Mouse (Mus musculus): ENCODE measurements around the gene Arsb. TPM values are rescaled to one million over a fixed set of nuclear protein-coding genes. Genes with fewer than 3 reads are reported as not detected.

Gene Arsb
- total and polyA plus RNA-seq, 2 experiments from 2014 or later: 13.6 to 16.3 TPM

- H3K9ac ChIP-seq: no peak overlapping the region
- no peak overlapping the region for H3K27ac ChIP-seq (ENCODE audit: low read depth, low read length)
- ATAC-seq (no peak), DNase-seq (no peak)
- H3K4me3 ChIP-seq (ENCODE audit: low read depth, low read length): no peak overlapping the region
- H3K36me3 ChIP-seq (ENCODE audit: insufficient read depth): no peaks in the 10 kb centered on the region
- no peaks in the 10 kb centered on the region for H3K4me1 ChIP-seq (ENCODE audit: insufficient read depth)
- H3K9me3 ChIP-seq (ENCODE audit: low read length): no peaks in the 10 kb centered on the region
- TF ChIP-seq CTCF (IDR thresholded peaks at IDR 0.05; ENCODE audit: low read depth): no peak
- WGBS: 93% methylated on average over 12 of the region's 12 CpGs
- H3K4me2 ChIP-seq (ENCODE audit: low read depth): no peak overlapping the region
- H3K27me3 ChIP-seq (ENCODE audit: insufficient read depth, low read length): no peaks in the 10 kb centered on the region
Measured at GRCm38 (mm10) chr13:93814676-93815075, 43.2 kb downstream of the Arsb start.

GRCm38 (mm10) chr13:93815128-93815527 is 43.7 kb downstream of the Arsb start:
- Histone ChIP-seq H3K9me3 (ENCODE audit: low read length) (no peaks in the 10 kb centered on the region), H3K27me3 (ENCODE audit: insufficient read depth, low read length) (no peaks in the 10 kb centered on the region), H3K27ac (ENCODE audit: low read depth, low read length) (no peak overlapping the region), H3K9ac (no peak overlapping the region), H3K4me1 (ENCODE audit: insufficient read depth) (no peaks in the 10 kb centered on the region), H3K36me3 (ENCODE audit: insufficient read depth) (no peaks in the 10 kb centered on the region), H3K4me2 (ENCODE audit: low read depth) (no peak overlapping the region), H3K4me3 (ENCODE audit: low read depth, low read length) (no peak overlapping the region)
- no peak for DNase-seq
- 91% methylated on average over 11 of the region's 11 CpGs for WGBS
- no peak for TF ChIP-seq CTCF (IDR thresholded peaks at IDR 0.05; ENCODE audit: low read depth)
- no peak for ATAC-seq

GRCm38 (mm10) chr13:93816127-93816526 is 44.7 kb downstream of the Arsb start:
- no peaks in the 10 kb centered on the region for H3K9me3 ChIP-seq (ENCODE audit: low read length)
- DNase-seq: no peak
- no peaks in the 10 kb centered on the region for H3K4me1 ChIP-seq (ENCODE audit: insufficient read depth)
- H3K9ac ChIP-seq: no peak overlapping the region
- no peak overlapping the region for H3K4me2 ChIP-seq (ENCODE audit: low read depth)
- no peak overlapping the region for H3K27ac ChIP-seq (ENCODE audit: low read depth, low read length)
- H3K36me3 ChIP-seq (ENCODE audit: insufficient read depth): no peaks in the 10 kb centered on the region
- no peak for ATAC-seq
- 92% methylated on average over 2 of the region's 2 CpGs for WGBS
- H3K27me3 ChIP-seq (ENCODE audit: insufficient read depth, low read length): no peaks in the 10 kb centered on the region
- no peak for TF ChIP-seq CTCF (IDR thresholded peaks at IDR 0.05; ENCODE audit: low read depth)
- H3K4me3 ChIP-seq (ENCODE audit: low read depth, low read length): no peak overlapping the region

- WGBS: 43% methylated on average over 9 of the region's 9 CpGs
- no peaks in the 10 kb centered on the region for H3K36me3 ChIP-seq (ENCODE audit: insufficient read depth)
- no peak overlapping the region for H3K27ac ChIP-seq (ENCODE audit: low read depth, low read length)
- no peaks in the 10 kb centered on the region for H3K9me3 ChIP-seq (ENCODE audit: low read length)
- ATAC-seq: no peak
- no peaks in the 10 kb centered on the region for H3K4me1 ChIP-seq (ENCODE audit: insufficient read depth)
- TF ChIP-seq CTCF (IDR thresholded peaks at IDR 0.05; ENCODE audit: low read depth): no peak
- no peaks in the 10 kb centered on the region for H3K27me3 ChIP-seq (ENCODE audit: insufficient read depth, low read length)
- H3K4me2 ChIP-seq (ENCODE audit: low read depth): no peak overlapping the region
- H3K9ac ChIP-seq: no peak overlapping the region
- no peak overlapping the region for H3K4me3 ChIP-seq (ENCODE audit: low read depth, low read length)
- no peak for DNase-seq
Measured at GRCm38 (mm10) chr13:93816688-93817331, 45.4 kb downstream of the Arsb start.

DNA sequence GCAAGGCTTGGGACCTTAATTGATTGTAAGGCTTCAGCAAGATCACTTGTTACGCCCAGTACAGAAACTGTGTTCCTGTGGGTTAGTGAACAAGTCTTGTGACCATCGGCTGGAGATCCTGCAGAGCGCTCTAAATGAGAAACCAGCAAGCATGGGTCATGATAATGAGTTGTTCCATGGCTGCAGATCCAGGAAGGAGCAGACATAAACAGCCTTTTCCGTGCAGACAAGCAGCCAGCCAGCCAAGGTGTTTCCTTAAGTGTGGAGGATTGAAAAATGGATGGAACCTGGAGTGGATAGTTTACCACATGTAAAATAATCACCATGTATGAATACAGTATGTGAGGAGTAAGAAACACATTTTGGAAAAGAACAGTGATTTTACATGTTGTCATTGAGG is 48.7 kb downstream of the Arsb start:
- Histone ChIP-seq H3K4me1 (ENCODE audit: insufficient read depth) (no peaks in the 10 kb centered on the region), H3K9me3 (ENCODE audit: low read length) (no peaks in the 10 kb centered on the region), H3K4me3 (ENCODE audit: low read depth, low read length) (no peak overlapping the region), H3K27ac (ENCODE audit: low read depth, low read length) (no peak overlapping the region), H3K36me3 (ENCODE audit: insufficient read depth) (no peaks in the 10 kb centered on the region), H3K27me3 (ENCODE audit: insufficient read depth, low read length) (no peaks in the 10 kb centered on the region), H3K4me2 (ENCODE audit: low read depth) (no peak overlapping the region), H3K9ac (no peak overlapping the region)
- TF ChIP-seq CTCF (IDR thresholded peaks at IDR 0.05; ENCODE audit: low read depth): no peak
- ATAC-seq (no peak), DNase-seq (no peak)
- WGBS: 86% methylated on average over 4 of the region's 4 CpGs

DNA sequence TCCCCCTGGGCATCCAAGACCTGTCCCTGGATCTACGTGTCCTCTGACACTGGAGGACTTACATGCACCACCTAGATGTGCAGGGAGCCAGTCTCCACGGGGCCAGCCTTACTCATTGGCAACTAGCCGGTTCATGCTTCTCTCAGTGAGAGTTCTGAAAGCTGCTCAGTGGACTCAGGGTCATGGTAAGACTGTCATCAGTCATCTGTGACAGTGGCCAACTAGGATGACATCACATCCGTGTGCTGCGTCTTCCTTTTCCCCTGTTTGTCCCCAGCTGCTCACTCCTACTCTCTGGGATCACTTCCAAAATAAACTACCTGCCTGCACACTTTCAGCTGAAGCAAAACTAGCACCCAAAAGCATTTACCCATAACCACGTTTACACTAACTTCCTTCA is 50.6 kb downstream of the Arsb start:
- Histone ChIP-seq H3K27me3 (ENCODE audit: insufficient read depth, low read length) (no peaks in the 10 kb centered on the region), H3K9ac (no peak overlapping the region), H3K4me2 (ENCODE audit: low read depth) (no peak overlapping the region), H3K4me1 (ENCODE audit: insufficient read depth) (no peaks in the 10 kb centered on the region), H3K36me3 (ENCODE audit: insufficient read depth) (no peaks in the 10 kb centered on the region), H3K9me3 (ENCODE audit: low read length) (no peaks in the 10 kb centered on the region), H3K27ac (ENCODE audit: low read depth, low read length) (no peak overlapping the region), H3K4me3 (ENCODE audit: low read depth, low read length) (no peak overlapping the region)
- DNase-seq (no peak), ATAC-seq (no peak)
- 79% methylated on average over 6 of the region's 6 CpGs for WGBS
- no peak for TF ChIP-seq CTCF (IDR thresholded peaks at IDR 0.05; ENCODE audit: low read depth)

- no peak overlapping the region for H3K9ac ChIP-seq
- H3K27me3 ChIP-seq (ENCODE audit: insufficient read depth, low read length): no peaks in the 10 kb centered on the region
- no peaks in the 10 kb centered on the region for H3K9me3 ChIP-seq (ENCODE audit: low read length)
- ATAC-seq (no peak), DNase-seq (no peak)
- no peaks in the 10 kb centered on the region for H3K4me1 ChIP-seq (ENCODE audit: insufficient read depth)
- no peaks in the 10 kb centered on the region for H3K36me3 ChIP-seq (ENCODE audit: insufficient read depth)
- no peak overlapping the region for H3K4me2 ChIP-seq (ENCODE audit: low read depth)
- H3K27ac ChIP-seq (ENCODE audit: low read depth, low read length): no peak overlapping the region
- TF ChIP-seq CTCF (IDR thresholded peaks at IDR 0.05; ENCODE audit: low read depth): no peak
- no peak overlapping the region for H3K4me3 ChIP-seq (ENCODE audit: low read depth, low read length)
- 61% methylated on average over 7 of the region's 7 CpGs for WGBS
Measured at GRCm38 (mm10) chr13:93825792-93826558, 54.5 kb downstream of the Arsb start.

Measured in forebrain, postnatal 0 days (tissue).